Mouse (Mus musculus): ENCODE measurements around the gene Stim1. TPM values are rescaled to one million over a fixed set of nuclear protein-coding genes. Genes with fewer than 3 reads are reported as not detected.

The Stim1 gene
- total RNA-seq, 1 experiment from 2014 or later = 41.0 TPM

- peak; percentile 19; the same call in 1 of the 2 replicates for ATAC-seq (replicated peaks; ENCODE audit: low read depth, poor library complexity, severe bottlenecking)
These were observed 217.2 kb downstream of the Stim1 start for GRCm38 (mm10) chr7:102484766-102485165.

DNA sequence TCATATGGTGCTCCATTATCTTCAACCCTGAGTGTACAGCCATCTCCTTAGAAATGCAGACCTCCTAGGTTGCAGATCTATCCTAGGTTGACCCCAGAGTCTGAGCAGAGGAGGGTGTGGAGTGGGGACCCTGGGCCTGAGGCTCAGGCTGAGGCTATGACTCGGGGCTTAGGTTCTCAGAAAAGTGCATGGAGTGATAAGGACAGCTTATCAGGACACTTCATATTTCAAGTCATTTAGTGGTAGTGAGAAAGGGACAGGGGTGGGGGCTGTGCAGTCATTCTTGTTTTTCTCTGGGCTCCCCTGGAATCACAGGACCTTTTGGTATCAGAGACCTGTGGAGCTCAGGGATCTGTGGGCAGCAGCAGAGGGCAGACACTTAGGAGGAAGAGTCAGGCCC, 218.5 kb downstream of the Stim1 start:
- ATAC-seq (replicated peaks; ENCODE audit: low read depth, poor library complexity, severe bottlenecking) = peak; percentile 19

Other genes with a start within 250 kb of the Stim1 start
- 1.9 and 3.5 TPM in 2 replicates for gene Il18bp, start 249.1 kb upstream of the Stim1 start, total RNA-seq (2017)
- gene Rnf121, start 202.3 kb upstream of the Stim1 start, total RNA-seq (2017) = 6.6 and 13.2 TPM in 2 replicates
- 27.5 and 43.1 TPM in 2 replicates for gene Xndc1, start 202.3 kb upstream of the Stim1 start, total RNA-seq (2017)
- gene Xntrpc, start 202.1 kb upstream of the Stim1 start, total RNA-seq (2017) = 0.68 and 0.69 TPM in 2 replicates
- 0.69 and 1.3 TPM in 2 replicates for gene Trpc2, start 184.7 kb upstream of the Stim1 start, total RNA-seq (2017)
- gene Art1, start 166.1 kb upstream of the Stim1 start, total RNA-seq (2017) = 0.15 TPM in 1 of 2 replicates, not detected in the other
- 0.14 TPM in 1 of 2 replicates, not detected in the other for gene Art5, start 158.3 kb upstream of the Stim1 start, total RNA-seq (2017)
- 0.50 TPM in 1 of 2 replicates, not detected in the other for gene Chrna10, start 151.0 kb upstream of the Stim1 start, total RNA-seq (2017)
- gene Nup98, start 57.6 kb upstream of the Stim1 start, total RNA-seq (2017) = 54.7 and 60.9 TPM in 2 replicates
- 23.1 and 30.9 TPM in 2 replicates for gene Pgap2, start 57.6 kb upstream of the Stim1 start, total RNA-seq (2017)
- 40.9 and 43.0 TPM in 2 replicates for gene Rhog, start 11.8 kb upstream of the Stim1 start, total RNA-seq (2017)
- 809 and 867 TPM in 2 replicates for gene Rrm1, start 173.9 kb downstream of the Stim1 start, total RNA-seq (2017)
- not detected in 2 replicates for gene Olfr543, start 213.9 kb downstream of the Stim1 start, total RNA-seq (2017)
- gene Olfr544, start 220.5 kb downstream of the Stim1 start, total RNA-seq (2017) = not detected in 2 replicates
- not detected in 2 replicates for gene Olfr545, start 231.8 kb downstream of the Stim1 start, total RNA-seq (2017)

Data from common myeloid progenitor, adult 5-6 weeks (primary cell).